Mouse (Mus musculus): Measurements from ENCODE around the gene Eif2d.

DNA sequence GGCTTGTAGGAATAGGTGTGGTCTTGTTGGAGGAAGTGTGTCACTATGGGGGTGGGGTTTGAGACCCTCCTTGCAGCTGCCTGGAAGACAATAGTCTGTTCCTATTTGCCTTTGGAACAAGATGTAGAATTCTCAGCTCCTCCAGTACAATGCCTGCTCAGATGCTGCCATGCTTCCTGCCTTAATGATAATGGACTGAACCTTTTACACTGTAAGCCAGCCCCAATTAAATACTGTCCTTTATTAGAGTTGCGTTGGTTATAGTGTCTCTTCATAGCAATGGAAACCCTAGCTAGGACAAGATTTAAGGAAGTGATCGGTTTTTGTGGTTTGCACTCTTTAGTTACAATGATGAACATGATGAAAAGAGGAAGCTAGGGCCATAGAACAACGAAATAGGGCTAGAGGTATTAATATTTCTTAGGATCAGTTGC, 6.8 kb upstream of the Eif2d start:
- TF ChIP-seq CTCF (IDR thresholded peaks at IDR 0.05; ENCODE audit: borderline replicate concordance, control insufficient read depth, extremely low read depth, insufficient read depth, low read length, poor library complexity) (no peak), POLR2A (IDR thresholded peaks at IDR 0.05; ENCODE audit: control insufficient read depth, extremely low read depth, insufficient read depth, low read length, poor library complexity) (no peak)
